Mouse (Mus musculus) liver, adult 2 months (tissue): ENCODE measurements at regions not wholly inside any gene's neighbourhood (a gene's known extent, or its start where the extent isn't known, plus 50 kb on each side); places are given as distances from the start of the nearest gene placed in this dataset.

ENCODE experiments used
- DNase-seq: peaks from one replicate; pipeline ENCODE4 v3.0.0-alpha.2; 2011; ENCODE audit warnings: low read depth, low spot score; ENCODE audit errors: extremely low read depth
- H3K27ac ChIP-seq: fragments of 200-500 bp; replicated peaks from 2 replicates; pipeline ENCODE4 v1.5.1; 2012; ENCODE audit warnings: low read depth, mild to moderate bottlenecking, control low read depth, inconsistent platforms, low read length; ENCODE audit not compliant: insufficient read depth
- H3K27me3 ChIP-seq: fragments of 200-500 bp; 2 replicates; pipeline ENCODE4 v1.6.1; 2012; ENCODE audit warnings: mild to moderate bottlenecking, moderate library complexity, low read length, inconsistent platforms; ENCODE audit not compliant: control insufficient read depth, insufficient read depth
- H3K36me3 ChIP-seq: fragments of 200-500 bp; 2 replicates; pipeline ENCODE4 v1.6.1; 2012; ENCODE audit warnings: low read length, inconsistent platforms; ENCODE audit not compliant: control insufficient read depth, insufficient read depth
- H3K4me1 ChIP-seq: fragments of 200-500 bp; 2 replicates; pipeline ENCODE4 v1.6.1; 2011; ENCODE audit warnings: low read length; ENCODE audit not compliant: control insufficient read depth, insufficient read depth
- H3K4me3 ChIP-seq: fragments of 200-500 bp; 2 replicates; pipeline ENCODE4 v1.5.1; 2011; ENCODE audit warnings: low read depth, mild to moderate bottlenecking, control low read depth, low read length, moderate library complexity; ENCODE audit not compliant: insufficient read depth
- H3K79me2 ChIP-seq: fragments of 200-500 bp; 2 replicates; pipeline ENCODE4 v1.6.1; 2012; ENCODE audit warnings: inconsistent platforms, mild to moderate bottlenecking, low read length, moderate library complexity; ENCODE audit not compliant: control insufficient read depth, insufficient read depth
- H3K9ac ChIP-seq: fragments of 200-500 bp; 2 replicates; pipeline ENCODE4 v1.6.1; 2012; ENCODE audit warnings: low read depth, mild to moderate bottlenecking, control low read depth, inconsistent platforms, low read length
- CTCF ChIP-seq: fragments of 200-500 bp; IDR thresholded peaks from 2 replicates; pipeline ENCODE4 v1.5.1; 2011; ENCODE audit warnings: low read depth, low read length, control low read depth
- POLR2A ChIP-seq: fragments of 200-500 bp; IDR thresholded peaks from 2 replicates; pipeline ENCODE4 v1.6.1; 2011; ENCODE audit warnings: low read length, control low read depth; ENCODE audit not compliant: insufficient read depth; ENCODE audit errors: extremely low read depth
- WGBS: fragments of 180-500 bp; shearing (Covaris S2); methylation state at CpG from one replicate; pipeline ENCODE4 v1.1.7; 2018; 5-methylcytosine and 5-hydroxymethylcytosine counted together

GRCm38 (mm10) chr4:33587666-33588065, 277.6 kb downstream of the Rngtt start:
- Histone ChIP-seq H3K27me3 (no peaks in the 10 kb centered on the region), H3K36me3 (no peaks in the 10 kb centered on the region), H3K4me1 (peaks cover 2% of the 10 kb centered on the region; the same call in 1 of the 2 replicates), H3K79me2 (no peaks in the 10 kb centered on the region), H3K9ac (no peak overlapping the region), H3K27ac (no peak overlapping the region), H3K4me3 (no peak overlapping the region)
- no peak for DNase-seq
- 80% methylated on average over 11 of the region's 11 CpGs for WGBS
- TF ChIP-seq POLR2A, result no peak
- TF ChIP-seq CTCF, result no peak

- Histone ChIP-seq H3K4me1 (peaks cover 2% of the 10 kb centered on the region; the same call in 1 of the 2 replicates), H3K27ac (no peak overlapping the region), H3K9ac (no peak overlapping the region), H3K79me2 (no peaks in the 10 kb centered on the region), H3K27me3 (no peaks in the 10 kb centered on the region), H3K4me3 (no peak overlapping the region), H3K36me3 (no peaks in the 10 kb centered on the region)
- no peak for DNase-seq
- TF ChIP-seq POLR2A, result no peak
- TF ChIP-seq CTCF, result no peak
- 83% methylated on average over 5 of the region's 5 CpGs for WGBS
Observed at GRCm38 (mm10) chr4:33588127-33588526, 278.0 kb downstream of the Rngtt start.

GRCm38 (mm10) chr4:33589207-33589606, 279.1 kb downstream of the Rngtt start:
- H3K9ac ChIP-seq, result no peak overlapping the region
- H3K4me3 ChIP-seq, result no peak overlapping the region
- WGBS, result 31% methylated on average over 8 of the region's 8 CpGs
- H3K27ac ChIP-seq, result no peak overlapping the region
- no peak for DNase-seq
- no peaks in the 10 kb centered on the region for H3K27me3 ChIP-seq
- H3K79me2 ChIP-seq, result no peaks in the 10 kb centered on the region
- H3K4me1 ChIP-seq, result peaks cover 2% of the 10 kb centered on the region; the same call in 1 of the 2 replicates
- TF ChIP-seq CTCF (no peak), POLR2A (no peak)
- no peaks in the 10 kb centered on the region for H3K36me3 ChIP-seq

- DNase-seq, result no peak
- Histone ChIP-seq H3K79me2 (no peaks in the 10 kb centered on the region), H3K36me3 (no peaks in the 10 kb centered on the region), H3K27ac (no peak overlapping the region), H3K4me1 (no peaks in the 10 kb centered on the region), H3K9ac (no peak overlapping the region), H3K4me3 (no peak overlapping the region), H3K27me3 (no peaks in the 10 kb centered on the region)
- 69% methylated on average over 11 of the region's 11 CpGs for WGBS
- TF ChIP-seq POLR2A (no peak), CTCF (no peak)
Observed at GRCm38 (mm10) chr4:33594997-33595657, 285.0 kb downstream of the Rngtt start.

- H3K27ac ChIP-seq, result no peak overlapping the region
- H3K27me3 ChIP-seq, result no peaks in the 10 kb centered on the region
- DNase-seq, result no peak
- no peak for TF ChIP-seq POLR2A
- no peak for TF ChIP-seq CTCF
- no peak overlapping the region for H3K9ac ChIP-seq
- no peaks in the 10 kb centered on the region for H3K79me2 ChIP-seq
- H3K36me3 ChIP-seq, result no peaks in the 10 kb centered on the region
- H3K4me1 ChIP-seq, result no peaks in the 10 kb centered on the region
- WGBS, result 78% methylated on average over 9 of the region's 9 CpGs
- H3K4me3 ChIP-seq, result no peak overlapping the region
Observed at GRCm38 (mm10) chr4:33595763-33596162, 285.7 kb downstream of the Rngtt start.

- WGBS, result 56% methylated on average over 1 of the region's 1 CpGs
Observed at GRCm38 (mm10) chr4:33599966-33600365, 289.9 kb downstream of the Rngtt start.

More at GRCm38 (mm10) chr4:33599966-33600365, 289.9 kb downstream of the Rngtt start:
- no peak for TF ChIP-seq CTCF
- no peak for TF ChIP-seq POLR2A
- Histone ChIP-seq H3K9ac (no peak overlapping the region), H3K27me3 (no peaks in the 10 kb centered on the region), H3K36me3 (no peaks in the 10 kb centered on the region), H3K4me1 (no peaks in the 10 kb centered on the region), H3K4me3 (no peak overlapping the region), H3K27ac (no peak overlapping the region), H3K79me2 (no peaks in the 10 kb centered on the region)
- DNase-seq, result no peak
